Comparison of ENCODE assay signal across 25 mouse cellular contexts in genomic region chr9:113145036-113145435, GRCm38 (mm10).
A peak's percentile ranks its signal among the peaks of the same experiment; 100 is the strongest.
DNase-seq lines count a peak whose midpoint lies in the region; ATAC-seq and TF ChIP-seq lines count a peak whose summit lies in the region.
"Had no signal": no experiment of that assay in that cellular context is flagged by ENCODE, and none has a peak within 500 bp of the region (broad histone marks: within the 10 kb centered on the region; RNA-seq: fewer than 3 reads in every experiment).

No protein-coding gene starts in this region.

- 0 out of 2 replicates have a peak, but pooled peaks have one; percentile 14 for ATAC-seq in forebrain, postnatal 0 days
- ATAC-seq in forebrain, embryonic 14.5 days: no peak
- ATAC-seq in heart, embryonic 13.5 days (ENCODE audit: extremely low read depth, insufficient number of reproducible peaks, low FRiP score, low TSS enrichment): 0 out of 2 replicates have a peak, but pooled peaks have one; percentile 44
- ATAC-seq in heart, embryonic 16.5 days (replicated peaks; ENCODE audit: extremely low read depth, insufficient read depth, low FRiP score): peak; percentile 89
- ATAC-seq in limb, embryonic 12.5 days (ENCODE audit: insufficient number of reproducible peaks, insufficient read depth, low FRiP score, low TSS enrichment, low read depth): 0 out of 2 replicates have a peak, but pooled peaks have one; percentile 47
- ATAC-seq: activated CD4-positive, CD25-positive, alpha-beta regulatory T cell, adult 4 months; forebrain, embryonic 13.5 days; hindbrain, embryonic 16.5 days; intestine, embryonic 15.5 days had no signal

- DNase-seq in forebrain, postnatal 0 days: no peak
- no peak for DNase-seq in forebrain, embryonic 14.5 days (ENCODE audit: low spot score)
- DNase-seq in heart, adult 9 months (ENCODE audit: low spot score in 2 of 2): no peak
- no peak for DNase-seq in heart, adult 2 months
- DNase-seq in limb, embryonic 10.5 days (ENCODE audit: low spot score): no peak
- DNase-seq: adrenal gland, adult 8-10 months; adrenal gland, postnatal 25 days; cerebellum, adult 11-12 months; cerebellum, adult 8-10 months; cerebellum, postnatal 10 days; cerebellum, postnatal 36 days; gastrocnemius, postnatal 25 days; heart, postnatal 14 days; kidney, adult 11 months; kidney, adult 8-10 months had no signal

- 78% methylated on average over 2 of the region's 2 CpGs for WGBS in forebrain, postnatal 0 days
- WGBS in forebrain, embryonic 14.5 days: 84% methylated on average over 2 of the region's 2 CpGs
- WGBS in heart, embryonic 13.5 days: 34% methylated on average over 2 of the region's 2 CpGs
- WGBS in heart, embryonic 16.5 days: 25% methylated on average over 2 of the region's 2 CpGs
- 40% methylated on average over 2 of the region's 2 CpGs for WGBS in heart, adult 2 months
- WGBS in limb, embryonic 12.5 days: 66% methylated on average over 2 of the region's 2 CpGs
- 71% methylated on average over 2 of the region's 2 CpGs for WGBS in limb, embryonic 10.5 days

- H3K9ac ChIP-seq in forebrain, postnatal 0 days: no peak overlapping the region
- H3K9ac ChIP-seq in forebrain, embryonic 14.5 days (ENCODE audit: low read length): no peak overlapping the region
- 0 out of 2 replicates have a peak overlapping the region, but pooled peaks have one; percentile 40 for H3K9ac ChIP-seq in heart, embryonic 13.5 days
- H3K9ac ChIP-seq in heart, embryonic 16.5 days (ENCODE audit: low read length): no peak overlapping the region
- H3K9ac ChIP-seq in heart, adult 2 months (ENCODE audit: low read depth, low read length): no peak overlapping the region
- H3K9ac ChIP-seq in limb, embryonic 12.5 days (replicated peaks): no peak overlapping the region
- H3K9ac ChIP-seq: forebrain, embryonic 13.5 days; hindbrain, embryonic 13.5 days; intestine, embryonic 15.5 days had no signal

- no peaks in the 10 kb centered on the region for H3K36me3 ChIP-seq in forebrain, postnatal 0 days (ENCODE audit: insufficient read depth)
- no peaks in the 10 kb centered on the region for H3K36me3 ChIP-seq in forebrain, embryonic 14.5 days (ENCODE audit: control insufficient read depth, insufficient read depth, low read length)
- no peaks in the 10 kb centered on the region for H3K36me3 ChIP-seq in heart, embryonic 13.5 days
- H3K36me3 ChIP-seq in heart, embryonic 16.5 days (ENCODE audit: control insufficient read depth, insufficient read depth): no peaks in the 10 kb centered on the region
- H3K36me3 ChIP-seq in heart, adult 2 months (ENCODE audit: control insufficient read depth, insufficient read depth, low read length): no peaks in the 10 kb centered on the region
- no peaks in the 10 kb centered on the region for H3K36me3 ChIP-seq in limb, embryonic 12.5 days
- H3K36me3 ChIP-seq in limb, embryonic 10.5 days: no peaks in the 10 kb centered on the region
- H3K36me3 ChIP-seq: forebrain, embryonic 10.5 days; hindbrain, embryonic 10.5 days; hindbrain, embryonic 13.5 days; intestine, embryonic 15.5 days had no signal

- H3K4me1 ChIP-seq in forebrain, postnatal 0 days (ENCODE audit: insufficient read depth): no peaks in the 10 kb centered on the region
- no peaks in the 10 kb centered on the region for H3K4me1 ChIP-seq in forebrain, embryonic 14.5 days (ENCODE audit: control insufficient read depth, insufficient read depth, low read length)
- H3K4me1 ChIP-seq in heart, embryonic 13.5 days: peaks cover 11% of the 10 kb centered on the region
- peaks cover 6% of the 10 kb centered on the region for H3K4me1 ChIP-seq in heart, embryonic 16.5 days (ENCODE audit: control insufficient read depth, insufficient read depth, low read length)
- H3K4me1 ChIP-seq in heart, adult 2 months (ENCODE audit: control insufficient read depth, insufficient read depth, low read length): no peaks in the 10 kb centered on the region
- peaks cover 3% of the 10 kb centered on the region; the same call in 1 of the 2 replicates for H3K4me1 ChIP-seq in limb, embryonic 12.5 days (replicated peaks)
- H3K4me1 ChIP-seq in limb, embryonic 10.5 days: no peaks in the 10 kb centered on the region
- H3K4me1 ChIP-seq: hindbrain, embryonic 10.5 days; hindbrain, embryonic 13.5 days; intestine, embryonic 15.5 days had no signal

- no peak overlapping the region for H3K4me2 ChIP-seq in forebrain, postnatal 0 days (ENCODE audit: low read depth)
- no peak overlapping the region for H3K4me2 ChIP-seq in forebrain, embryonic 14.5 days (ENCODE audit: low read length)
- peak overlapping the region; percentile 44 for H3K4me2 ChIP-seq in heart, embryonic 13.5 days
- H3K4me2 ChIP-seq in heart, embryonic 16.5 days (ENCODE audit: low read depth, low read length): peak overlapping the region; percentile 40; the same call in 1 of the 2 replicates
- H3K4me2 ChIP-seq in limb, embryonic 12.5 days: no peak overlapping the region
- H3K4me2 ChIP-seq: forebrain, embryonic 13.5 days; hindbrain, embryonic 13.5 days; intestine, embryonic 15.5 days had no signal

- intact Hi-C loops in heart, adult 2 months (cut with DNase I): no loop called here

- no peaks in the 10 kb centered on the region for H3K79me2 ChIP-seq in heart, adult 2 months (replicated peaks; ENCODE audit: control insufficient read depth, insufficient read depth, low read length)

- H3K27ac ChIP-seq in forebrain, postnatal 0 days (ENCODE audit: low read depth, low read length): no peak overlapping the region
- no peak overlapping the region for H3K27ac ChIP-seq in forebrain, embryonic 14.5 days (ENCODE audit: low read depth, low read length)
- H3K27ac ChIP-seq in heart, embryonic 13.5 days (replicated peaks): peak overlapping the region; percentile 80
- H3K27ac ChIP-seq in heart, embryonic 16.5 days (ENCODE audit: low read length): peak overlapping the region; percentile 70
- no peak overlapping the region for H3K27ac ChIP-seq in heart, adult 2 months
- no peak overlapping the region for H3K27ac ChIP-seq in limb, embryonic 12.5 days
- no peak overlapping the region for H3K27ac ChIP-seq in limb, embryonic 10.5 days
- H3K27ac ChIP-seq: forebrain, embryonic 10.5 days; forebrain, embryonic 13.5 days; hindbrain, embryonic 10.5 days; hindbrain, embryonic 13.5 days; intestine, embryonic 15.5 days had no signal

- H3K9me3 ChIP-seq in forebrain, postnatal 0 days (ENCODE audit: low read length): no peaks in the 10 kb centered on the region
- H3K9me3 ChIP-seq in forebrain, embryonic 14.5 days (replicated peaks; ENCODE audit: control insufficient read depth, low read length): no peaks in the 10 kb centered on the region
- no peaks in the 10 kb centered on the region for H3K9me3 ChIP-seq in heart, embryonic 13.5 days
- no peaks in the 10 kb centered on the region for H3K9me3 ChIP-seq in heart, embryonic 16.5 days (replicated peaks; ENCODE audit: control insufficient read depth, low read length)
- no peaks in the 10 kb centered on the region for H3K9me3 ChIP-seq in limb, embryonic 12.5 days
- no peaks in the 10 kb centered on the region for H3K9me3 ChIP-seq in limb, embryonic 10.5 days (replicated peaks)
- H3K9me3 ChIP-seq: forebrain, embryonic 10.5 days; forebrain, embryonic 13.5 days; hindbrain, embryonic 10.5 days; hindbrain, embryonic 13.5 days; intestine, embryonic 15.5 days had no signal

- no peak for TF ChIP-seq POLR2A in heart, adult 2 months (IDR thresholded peaks at IDR 0.05; ENCODE audit: insufficient read depth, low read depth, low read length)

- no peaks in the 10 kb centered on the region for H3K27me3 ChIP-seq in forebrain, postnatal 0 days (ENCODE audit: insufficient read depth, low read length)
- H3K27me3 ChIP-seq in forebrain, embryonic 14.5 days (replicated peaks; ENCODE audit: control insufficient read depth, insufficient read depth, low read length): no peaks in the 10 kb centered on the region
- H3K27me3 ChIP-seq in heart, embryonic 13.5 days (replicated peaks): no peaks in the 10 kb centered on the region
- H3K27me3 ChIP-seq in heart, embryonic 16.5 days (ENCODE audit: control insufficient read depth, insufficient read depth, low read length): no peaks in the 10 kb centered on the region
- H3K27me3 ChIP-seq in heart, adult 2 months (ENCODE audit: control insufficient read depth, insufficient read depth, low read length): no peaks in the 10 kb centered on the region
- H3K27me3 ChIP-seq in limb, embryonic 12.5 days: no peaks in the 10 kb centered on the region
- no peaks in the 10 kb centered on the region for H3K27me3 ChIP-seq in limb, embryonic 10.5 days (ENCODE audit: low read depth, poor library complexity, severe bottlenecking)
- H3K27me3 ChIP-seq: forebrain, embryonic 13.5 days; hindbrain, embryonic 13.5 days; intestine, embryonic 15.5 days had no signal

- no peak for TF ChIP-seq CTCF in forebrain, postnatal 0 days (IDR thresholded peaks at IDR 0.05; ENCODE audit: low read depth)
- no peak for TF ChIP-seq CTCF in heart, adult 2 months (IDR thresholded peaks at IDR 0.05)

- no peak for TF ChIP-seq EP300 in heart, adult 2 months (IDR thresholded peaks at IDR 0.05; ENCODE audit: insufficient read depth, low read depth, low read length)

- H3K4me3 ChIP-seq in forebrain, postnatal 0 days (ENCODE audit: low read depth, low read length): no peak overlapping the region
- H3K4me3 ChIP-seq in forebrain, embryonic 14.5 days (ENCODE audit: low read depth, low read length): no peak overlapping the region
- H3K4me3 ChIP-seq in heart, embryonic 13.5 days: peak overlapping the region; percentile 14
- H3K4me3 ChIP-seq in heart, embryonic 16.5 days (ENCODE audit: low read length): peak overlapping the region; percentile 18; the same call in 1 of the 2 replicates
- no peak overlapping the region for H3K4me3 ChIP-seq in heart, adult 2 months
- H3K4me3 ChIP-seq in limb, embryonic 12.5 days (replicated peaks): no peak overlapping the region
- H3K4me3 ChIP-seq in limb, embryonic 10.5 days: no peak overlapping the region
- H3K4me3 ChIP-seq: forebrain, embryonic 10.5 days; forebrain, embryonic 13.5 days; hindbrain, embryonic 10.5 days; hindbrain, embryonic 13.5 days; intestine, embryonic 15.5 days had no signal

Comparison
In these comparisons a context has a peak if more than half of its experiments do, and no peak if none do; other contexts are left out.
1. H3K27ac ChIP-seq: peak in heart, embryonic 13.5 days (single experiment) and heart, embryonic 16.5 days (single experiment); none in forebrain, postnatal 0 days (single experiment), forebrain, embryonic 14.5 days (single experiment), heart, adult 2 months (single experiment), limb, embryonic 12.5 days (single experiment) and limb, embryonic 10.5 days (single experiment).
2. H3K4me3 ChIP-seq: peak in heart, embryonic 13.5 days (single experiment) and heart, embryonic 16.5 days (single experiment); none in forebrain, postnatal 0 days (single experiment), forebrain, embryonic 14.5 days (single experiment), heart, adult 2 months (single experiment), limb, embryonic 12.5 days (single experiment) and limb, embryonic 10.5 days (single experiment).
3. H3K4me2 ChIP-seq: peak in heart, embryonic 13.5 days (single experiment) and heart, embryonic 16.5 days (single experiment); none in forebrain, postnatal 0 days (single experiment), forebrain, embryonic 14.5 days (single experiment) and limb, embryonic 12.5 days (single experiment).